Mouse (Mus musculus) neural tube, embryonic 11.5 days (tissue): Measurements from ENCODE around the gene Trim67. TPM values are rescaled to one million over a fixed set of nuclear protein-coding genes. Genes with fewer than 3 reads are reported as not detected.

ENCODE experiments used
- ATAC-seq: fragments of 200-750 bp; cut with Nextera tagmentation; 2 replicates; pipeline ENCODE4 v1.8.0; 2017; ENCODE audit warnings: moderate number of reproducible peaks, mild to moderate bottlenecking, moderate TSS enrichment, moderate library complexity; ENCODE audit not compliant: insufficient read depth, low FRiP score, low TSS enrichment
- DNase-seq: peaks from one replicate; pipeline ENCODE4 v3.0.0-alpha.2; 2015; ENCODE audit warnings: low spot score
- H3K27ac ChIP-seq: fragments of 300-500 bp; sonication (generic); 2 replicates; pipeline ENCODE4 v1.5.1; 2014; ENCODE audit warnings: low read depth, mild to moderate bottlenecking, low read length
- H3K27me3 ChIP-seq: fragments of 300-500 bp; sonication (generic); 2 replicates; pipeline ENCODE4 v1.6.1; 2014; ENCODE audit warnings: mild to moderate bottlenecking, low read length, mixed read lengths; ENCODE audit not compliant: control insufficient read depth, insufficient read depth
- H3K36me3 ChIP-seq: fragments of 300-500 bp; sonication (generic); 2 replicates; pipeline ENCODE4 v1.6.1; 2014; ENCODE audit warnings: mild to moderate bottlenecking, low read length, moderate library complexity, mixed read lengths; ENCODE audit not compliant: control insufficient read depth, insufficient read depth
- H3K4me1 ChIP-seq: fragments of 300-500 bp; sonication (generic); 2 replicates; pipeline ENCODE4 v1.6.1; 2014; ENCODE audit warnings: low read length, mixed read lengths; ENCODE audit not compliant: control insufficient read depth, insufficient read depth
- H3K4me2 ChIP-seq: fragments of 300-500 bp; sonication (generic); 2 replicates; pipeline ENCODE4 v1.6.1; 2014; ENCODE audit warnings: low read depth, mild to moderate bottlenecking, moderate library complexity
- H3K4me3 ChIP-seq: fragments of 300-500 bp; sonication (generic); 2 replicates; pipeline ENCODE4 v1.5.1; 2014; ENCODE audit warnings: low read depth, low read length
- H3K9ac ChIP-seq: fragments of 300-500 bp; sonication (generic); 2 replicates; pipeline ENCODE4 v1.6.1; 2014; ENCODE audit warnings: mild to moderate bottlenecking, low read length
- H3K9me3 ChIP-seq: fragments of 300-500 bp; sonication (generic); 2 replicates; pipeline ENCODE4 v1.6.1; 2016; ENCODE audit warnings: low read length; ENCODE audit not compliant: control insufficient read depth
- WGBS: fragments of 180-500 bp; shearing (Covaris S2); extraction: QIAGEN DNeasy Blood & Tissue Kit; methylation state at CpG from one replicate; pipeline ENCODE4 v1.1.7; 2014; 5-methylcytosine and 5-hydroxymethylcytosine counted together
- polyA plus RNA-seq: library from polyadenylated mRNA; unstranded; fragments of >200 nt; fragmentation: Nextera tagmentation; extraction: Ambion mirVana; gene quantifications from 2 replicates; pipeline ENCODE4 v1.2.1, GENCODE M21; 2014

The Trim67 gene
- polyA plus RNA-seq, 1 experiment from 2014 or later, result 7.5 TPM

GRCm38 (mm10) chr8:124756153-124756552, 36.7 kb upstream of the Trim67 start:
- Histone ChIP-seq H3K4me2 (no peak overlapping the region), H3K9me3 (no peaks in the 10 kb centered on the region), H3K27ac (no peak overlapping the region), H3K36me3 (no peaks in the 10 kb centered on the region), H3K27me3 (peaks cover 11% of the 10 kb centered on the region), H3K9ac (no peak overlapping the region), H3K4me3 (no peak overlapping the region), H3K4me1 (peaks cover 6% of the 10 kb centered on the region; the same call in 1 of the 2 replicates)
- ATAC-seq (no peak), DNase-seq (no peak)
- 77% methylated on average over 2 of the region's 2 CpGs for WGBS

- no peak overlapping the region for H3K27ac ChIP-seq
- H3K9me3 ChIP-seq, result no peaks in the 10 kb centered on the region
- WGBS, result 73% methylated on average over 5 of the region's 5 CpGs
- DNase-seq (no peak), ATAC-seq (no peak)
- H3K36me3 ChIP-seq, result no peaks in the 10 kb centered on the region
- H3K4me1 ChIP-seq, result peaks cover 6% of the 10 kb centered on the region; the same call in 1 of the 2 replicates
- no peak overlapping the region for H3K4me2 ChIP-seq
- no peak overlapping the region for H3K4me3 ChIP-seq
- no peak overlapping the region for H3K9ac ChIP-seq
- peaks cover 7% of the 10 kb centered on the region for H3K27me3 ChIP-seq
Observed at GRCm38 (mm10) chr8:124756601-124757000, 36.3 kb upstream of the Trim67 start.

GRCm38 (mm10) chr8:124758544-124758943, 34.3 kb upstream of the Trim67 start:
- 42% methylated on average over 3 of the region's 3 CpGs for WGBS
- H3K27me3 ChIP-seq, result no peaks in the 10 kb centered on the region
- DNase-seq, result no peak
- peaks cover 3% of the 10 kb centered on the region; the same call in 1 of the 2 replicates for H3K4me1 ChIP-seq
- no peak overlapping the region for H3K4me3 ChIP-seq
- no peak overlapping the region for H3K9ac ChIP-seq
- ATAC-seq, result no peak
- H3K9me3 ChIP-seq, result no peaks in the 10 kb centered on the region
- H3K36me3 ChIP-seq, result no peaks in the 10 kb centered on the region
- H3K27ac ChIP-seq, result no peak overlapping the region
- no peak overlapping the region for H3K4me2 ChIP-seq

- Histone ChIP-seq H3K9ac (no peak overlapping the region), H3K36me3 (no peaks in the 10 kb centered on the region), H3K27ac (no peak overlapping the region), H3K4me3 (no peak overlapping the region), H3K4me2 (no peak overlapping the region), H3K27me3 (no peaks in the 10 kb centered on the region), H3K4me1 (no peaks in the 10 kb centered on the region), H3K9me3 (no peaks in the 10 kb centered on the region)
- no peak for DNase-seq
- no peak for ATAC-seq
- 74% methylated on average over 7 of the region's 7 CpGs for WGBS
Observed at GRCm38 (mm10) chr8:124763061-124763460, 29.8 kb upstream of the Trim67 start.

- DNase-seq, result no peak
- 80% methylated on average over 2 of the region's 2 CpGs for WGBS
- no peak for ATAC-seq
- no peak overlapping the region for H3K4me3 ChIP-seq
- no peaks in the 10 kb centered on the region for H3K4me1 ChIP-seq
- no peak overlapping the region for H3K27ac ChIP-seq
- H3K9ac ChIP-seq, result no peak overlapping the region
- no peaks in the 10 kb centered on the region for H3K36me3 ChIP-seq
- no peaks in the 10 kb centered on the region for H3K27me3 ChIP-seq
- no peaks in the 10 kb centered on the region for H3K9me3 ChIP-seq
- no peak overlapping the region for H3K4me2 ChIP-seq
Observed at GRCm38 (mm10) chr8:124772389-124772788, 20.5 kb upstream of the Trim67 start.

GRCm38 (mm10) chr8:124775695-124776094, 17.2 kb upstream of the Trim67 start:
- no peaks in the 10 kb centered on the region for H3K27me3 ChIP-seq
- DNase-seq (peak; percentile 78), ATAC-seq (no peak)
- H3K4me3 ChIP-seq, result no peak overlapping the region
- no peak overlapping the region for H3K27ac ChIP-seq
- no peaks in the 10 kb centered on the region for H3K9me3 ChIP-seq
- 14% methylated on average over 16 of the region's 16 CpGs for WGBS
- H3K4me1 ChIP-seq, result peaks cover 1% of the 10 kb centered on the region; the same call in 1 of the 2 replicates
- H3K4me2 ChIP-seq, result no peak overlapping the region
- H3K9ac ChIP-seq, result no peak overlapping the region
- H3K36me3 ChIP-seq, result no peaks in the 10 kb centered on the region

- peak; percentile 76 for DNase-seq
- no peaks in the 10 kb centered on the region for H3K36me3 ChIP-seq
- H3K4me3 ChIP-seq, result no peak overlapping the region
- H3K4me1 ChIP-seq, result peaks cover 9% of the 10 kb centered on the region; the same call in 1 of the 2 replicates
- peak; percentile 74 for ATAC-seq
- peak overlapping the region; percentile 72 for H3K27ac ChIP-seq
- no peaks in the 10 kb centered on the region for H3K27me3 ChIP-seq
- H3K9me3 ChIP-seq, result no peaks in the 10 kb centered on the region
- H3K4me2 ChIP-seq, result no peak overlapping the region
- WGBS, result 12% methylated on average over 7 of the region's 7 CpGs
- peak overlapping the region; percentile 43 for H3K9ac ChIP-seq
Observed at GRCm38 (mm10) chr8:124780236-124780635, 12.7 kb upstream of the Trim67 start.

- no peaks in the 10 kb centered on the region for H3K36me3 ChIP-seq
- H3K9me3 ChIP-seq, result no peaks in the 10 kb centered on the region
- no peak overlapping the region for H3K4me3 ChIP-seq
- H3K27me3 ChIP-seq, result no peaks in the 10 kb centered on the region
- DNase-seq, result no peak
- no peak overlapping the region for H3K4me2 ChIP-seq
- no peak overlapping the region for H3K27ac ChIP-seq
- no peak overlapping the region for H3K9ac ChIP-seq
- H3K4me1 ChIP-seq, result peaks cover 9% of the 10 kb centered on the region; the same call in 1 of the 2 replicates
- no peak for ATAC-seq
- 85% methylated on average over 3 of the region's 3 CpGs for WGBS
Observed at GRCm38 (mm10) chr8:124782431-124782830, 10.5 kb upstream of the Trim67 start.

GRCm38 (mm10) chr8:124783228-124783627, 9.7 kb upstream of the Trim67 start:
- H3K9me3 ChIP-seq, result no peaks in the 10 kb centered on the region
- H3K27ac ChIP-seq, result no peak overlapping the region
- H3K36me3 ChIP-seq, result no peaks in the 10 kb centered on the region
- WGBS, result 88% methylated on average over 15 of the region's 15 CpGs
- no peak for ATAC-seq
- H3K4me1 ChIP-seq, result peaks cover 9% of the 10 kb centered on the region; the same call in 1 of the 2 replicates
- no peak overlapping the region for H3K4me3 ChIP-seq
- no peak overlapping the region for H3K4me2 ChIP-seq
- no peaks in the 10 kb centered on the region for H3K27me3 ChIP-seq
- no peak overlapping the region for H3K9ac ChIP-seq
- no peak for DNase-seq
